Mouse (Mus musculus) CH12.LX (cell line): ENCODE data around the gene Sh3rf1.

Source experiments
- CTCF ChIP-seq, 2 experiments: IDR thresholded peaks in 1 of 2; conservative IDR thresholded peaks in 1 of 2; 2 replicates each; pipeline ENCODE4 v1.5.1; 2011 to 2012; ENCODE audit warnings: low read depth in 2 of 2, low read length in 2 of 2, improper control_type of control experiment in 1 of 2, inconsistent platforms in 1 of 2, mild to moderate bottlenecking in 1 of 2, moderate library complexity in 1 of 2
- E2F4 ChIP-seq: IDR thresholded peaks from 2 replicates; pipeline ENCODE4 v1.6.1; 2011; ENCODE audit warnings: low read depth, low read length, improper control_type of control experiment; ENCODE audit not compliant: insufficient replicate concordance
- ELF1 ChIP-seq: IDR thresholded peaks from 2 replicates; pipeline ENCODE4 v1.6.1; 2014; ENCODE audit warnings: low read depth, mild to moderate bottlenecking, inconsistent platforms, low read length, improper control_type of control experiment
- EP300 ChIP-seq: IDR thresholded peaks from 2 replicates; pipeline ENCODE4 v1.6.1; 2011; ENCODE audit warnings: low read length, improper control_type of control experiment
- NELFE ChIP-seq: IDR thresholded peaks from 2 replicates; pipeline ENCODE4 v1.6.1; 2011; ENCODE audit warnings: low read depth, low read length, improper control_type of control experiment
- PAX5 ChIP-seq: IDR thresholded peaks from 2 replicates; pipeline ENCODE4 v1.6.1; 2012; ENCODE audit warnings: low read length, inconsistent platforms, mixed read lengths
- POLR2A ChIP-seq: IDR thresholded peaks from 2 replicates; pipeline ENCODE4 v1.6.1; 2011; ENCODE audit warnings: low read depth, mild to moderate bottlenecking, improper control_type of control experiment, low read length
- USF1 ChIP-seq: IDR thresholded peaks from 2 replicates; pipeline ENCODE4 v1.6.1; 2014; ENCODE audit warnings: low read depth, mild to moderate bottlenecking, inconsistent platforms, low read length, improper control_type of control experiment
- ZKSCAN1 ChIP-seq: IDR thresholded peaks from 2 replicates; pipeline ENCODE4 v1.6.1; 2012; ENCODE audit warnings: low read depth, inconsistent platforms, low read length, improper control_type of control experiment, borderline replicate concordance

- TF ChIP-seq CTCF (conservative IDR thresholded peaks at IDR 0.05 in 1 of 2, IDR thresholded peaks at IDR 0.05 in 1 of 2; ENCODE audit: low read depth in 2 of 2, low read length in 2 of 2) (no peak), EP300 (no peak), ZKSCAN1 (no peak), ELF1 (no peak), POLR2A (no peak), E2F4 (no peak), USF1 (no peak), NELFE (no peak), PAX5 (no peak)
Observed at GRCm38 (mm10) chr8:61404178-61404560, 180.5 kb downstream of the Sh3rf1 start.
